Mouse (Mus musculus) layer of hippocampus, adult 9-11 months (tissue): ENCODE data around the gene H2afj.

Experiments used
- DNase-seq: peaks from one replicate; pipeline ENCODE4 v3.0.0; 2022

The H2afj gene

GRCm38 (mm10) chr6:136848399-136848798 is 40.4 kb downstream of the H2afj start:
- DNase-seq, result no peak

DNA sequence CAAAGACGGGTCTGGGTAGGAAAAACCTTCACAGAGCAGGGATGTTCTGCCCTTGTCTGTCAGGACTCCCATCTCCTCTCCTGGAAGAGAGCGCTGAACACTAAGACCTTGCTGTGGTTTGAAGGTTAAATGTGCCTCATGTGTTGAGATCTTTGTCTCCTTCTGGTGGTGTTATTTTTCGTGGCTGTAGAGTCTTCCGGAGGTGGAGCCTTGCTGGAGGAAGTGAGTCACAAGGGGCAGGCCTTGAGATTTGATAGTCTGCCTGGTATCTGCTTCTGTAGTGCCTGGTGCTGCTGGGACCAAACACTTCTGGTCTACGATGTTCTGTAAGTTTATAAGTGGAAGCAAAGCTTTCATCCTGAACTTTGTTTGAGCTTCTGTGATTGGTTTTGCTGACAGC is 40.9 kb downstream of the H2afj start:
- DNase-seq, result no peak

DNA sequence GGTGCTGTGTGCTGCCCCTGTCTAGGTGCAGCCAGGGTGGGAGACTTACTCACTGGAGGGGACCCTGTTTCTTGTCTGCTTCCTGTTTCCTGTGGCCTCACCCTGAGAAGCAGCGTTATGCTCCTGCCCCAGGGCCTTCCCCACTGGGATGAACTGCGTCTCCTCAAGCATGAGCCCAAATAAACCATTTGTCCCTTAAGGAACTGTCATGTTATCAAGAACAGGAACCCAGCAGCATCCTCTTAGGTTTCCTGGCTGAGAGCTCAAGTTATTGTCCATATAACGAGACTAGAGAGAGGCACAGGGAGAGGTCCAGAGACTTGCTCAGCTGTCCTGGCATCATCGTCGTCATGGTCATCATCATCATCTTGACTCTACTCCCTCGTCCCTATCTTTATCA is 42.2 kb downstream of the H2afj start:
- DNase-seq, result no peak

DNA sequence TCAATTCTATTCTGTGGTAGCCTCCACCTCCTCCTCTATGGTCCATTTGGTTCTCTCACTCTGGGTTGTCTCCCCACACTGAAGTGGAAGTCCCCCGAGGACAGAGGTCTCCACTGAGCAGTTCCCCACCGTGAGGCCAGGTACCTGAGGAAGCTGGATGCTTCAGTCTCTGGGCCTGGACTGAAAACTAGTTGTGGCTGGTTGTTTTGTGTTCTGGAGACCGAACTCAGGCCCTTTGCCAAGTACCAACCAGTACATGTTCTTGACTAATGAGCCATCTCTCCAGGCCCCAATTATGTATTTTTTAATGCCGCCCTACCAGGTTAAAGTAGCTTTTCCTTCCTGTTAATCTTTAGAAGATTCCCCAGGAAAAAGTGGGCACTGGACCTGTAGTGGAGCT is 44.3 kb downstream of the H2afj start:
- DNase-seq, result no peak

DNA sequence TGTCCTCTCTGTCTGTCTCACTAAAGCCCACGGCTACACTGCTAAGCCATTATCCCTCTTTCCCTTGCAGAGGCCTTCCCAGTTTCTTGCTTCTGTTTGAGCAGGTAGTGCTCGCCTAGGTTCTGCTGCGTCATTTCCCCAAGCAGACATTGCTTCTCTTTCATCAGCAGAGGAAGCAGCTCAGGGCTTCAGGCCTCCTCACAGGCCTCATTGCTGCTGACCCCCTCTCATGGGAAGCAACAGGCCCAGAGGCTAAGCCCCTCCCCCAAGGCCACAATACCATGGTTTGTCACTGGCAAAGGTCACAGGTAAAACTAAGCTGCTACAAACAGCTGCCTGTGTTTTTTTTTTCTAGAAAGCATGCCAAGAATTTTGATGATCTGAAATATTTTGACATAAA is 44.7 kb downstream of the H2afj start:
- DNase-seq, result no peak

GRCm38 (mm10) chr6:136854361-136854781 is 46.3 kb downstream of the H2afj start:
- DNase-seq, result no peak

GRCm38 (mm10) chr6:136855183-136855582 is 47.1 kb downstream of the H2afj start:
- DNase-seq, result no peak

DNA sequence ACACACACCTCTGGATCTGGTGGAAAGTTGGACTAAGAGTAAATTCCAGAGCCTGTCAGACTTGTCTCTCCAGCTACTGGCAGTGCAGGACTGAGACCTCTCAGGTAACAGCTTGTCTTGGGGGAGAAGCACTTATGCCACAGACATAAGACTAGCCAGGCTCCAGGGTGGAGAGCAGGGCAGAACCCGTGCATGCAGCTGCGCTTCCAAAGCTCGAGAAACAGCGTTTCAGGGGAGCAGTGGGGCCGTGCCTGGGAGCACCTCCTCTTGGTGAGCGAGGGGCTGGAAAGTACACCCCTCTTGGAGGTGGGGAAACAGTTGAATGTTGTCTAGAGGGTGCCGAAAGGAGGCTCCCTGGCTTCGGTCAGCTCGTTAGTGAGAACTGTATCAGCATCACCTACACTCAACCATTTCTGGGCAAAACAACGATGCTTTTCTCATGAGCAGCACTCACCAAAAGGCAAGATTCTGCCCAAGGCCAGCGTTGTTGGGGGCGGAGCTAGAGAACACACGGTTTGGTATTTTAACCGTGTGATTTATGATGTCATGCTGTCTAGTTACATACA is 48.1 kb downstream of the H2afj start:
- DNase-seq, result no peak

DNA sequence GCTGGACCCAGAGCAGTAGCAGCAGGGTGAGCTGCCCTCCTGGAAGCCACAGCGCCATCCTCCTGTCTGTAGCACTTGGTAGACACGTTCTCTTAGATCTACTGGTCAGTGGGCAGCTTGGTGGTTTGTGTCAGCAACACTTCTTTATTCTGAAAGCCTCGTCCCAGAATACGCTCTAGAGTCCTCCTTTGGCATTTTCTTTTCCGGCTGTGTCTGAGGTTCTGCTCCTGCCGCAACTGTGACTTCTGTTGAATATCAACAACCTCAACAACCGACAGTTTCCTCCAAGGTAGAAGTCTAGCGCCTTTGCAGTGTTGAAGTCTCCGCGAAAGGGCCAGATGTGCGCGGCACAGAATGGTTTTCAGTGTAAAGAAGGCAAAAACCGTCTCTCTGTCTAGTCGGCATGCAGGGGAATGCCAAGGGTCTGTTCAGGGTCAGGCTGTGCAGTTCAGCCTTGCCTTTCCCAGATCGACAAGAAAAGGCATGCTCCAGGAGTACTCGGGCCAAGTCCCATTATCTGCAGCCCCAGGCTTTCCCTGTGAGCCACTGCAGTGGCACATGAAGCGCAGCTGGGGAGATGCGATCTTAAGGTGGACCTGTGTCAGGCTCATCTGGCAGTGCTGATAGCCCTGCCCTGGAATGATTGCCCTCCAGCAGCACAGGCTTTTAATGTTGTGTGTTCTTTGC is 49.3 kb downstream of the H2afj start, which contains the start of gene Art4:
Gene Art4 (minus strand): TSS at position 548 of the 687 bp plus-strand sequence.
- DNase-seq, result no peak

DNA sequence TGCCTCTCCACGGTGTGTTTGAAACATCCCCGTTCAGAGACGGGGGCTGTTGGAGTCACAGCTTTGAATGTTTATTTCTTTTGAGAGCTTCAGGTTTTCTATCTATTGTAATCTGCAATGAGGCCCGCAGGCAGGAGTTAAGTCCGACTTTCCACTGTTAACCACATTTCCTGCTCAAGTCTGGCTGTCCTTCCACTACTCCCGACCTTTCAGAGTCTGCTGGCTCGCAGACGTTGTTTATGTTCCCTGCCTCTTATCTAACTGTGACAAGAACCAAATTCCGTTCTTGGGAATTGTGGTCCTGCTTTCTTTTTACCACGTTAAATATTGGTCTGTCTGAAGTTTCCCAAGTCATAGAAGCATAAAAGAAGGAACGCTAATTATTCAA is 49.8 kb downstream of the H2afj start:
- DNase-seq, result no peak

DNA sequence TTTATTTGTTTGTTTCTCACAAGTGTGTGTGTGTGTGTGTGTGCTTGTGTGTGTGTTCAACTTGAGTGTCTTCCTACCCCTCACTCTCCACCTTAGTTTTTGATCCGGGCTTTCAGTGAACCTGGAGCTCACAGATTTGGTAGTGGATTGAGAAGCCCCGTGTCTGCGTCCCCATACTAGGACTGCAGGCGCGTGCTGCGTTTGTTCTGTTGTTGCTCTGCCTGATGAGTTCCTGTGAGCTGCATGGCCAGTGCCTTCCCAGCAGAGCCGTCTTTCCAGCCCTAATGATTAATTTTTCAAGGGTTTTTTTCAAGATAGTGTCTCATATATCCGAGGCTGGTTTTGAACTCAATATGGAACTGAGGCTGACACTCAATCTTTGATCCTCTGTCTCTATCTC is 50.4 kb downstream of the H2afj start:
- no peak for DNase-seq
